Mouse (Mus musculus): Measurements from ENCODE around the gene Acpp.
A peak's percentile ranks its signal among the peaks of the same experiment; 100 is the strongest.
"Not testable (repeated sequence)": the region's sequence is repeated elsewhere in the genome, so short reads cannot be mapped to it uniquely, and the experiment has no call there.

The Acpp gene

GRCm38 (mm10) chr9:104337183-104337931 is at the start of gene Acpp:
TSS of gene Acpp (minus strand) at chr9:104337748.
- DNase-seq: peak; percentile 45

GRCm38 (mm10) chr9:104382571-104383170 is 45.1 kb upstream of the Acpp start:
- DNase-seq: no peak

- no peak for DNase-seq
Measured at GRCm38 (mm10) chr9:104379532-104380162, 42.1 kb upstream of the Acpp start.

- DNase-seq: no peak
Measured at GRCm38 (mm10) chr9:104375573-104375972, 38.0 kb upstream of the Acpp start.

GRCm38 (mm10) chr9:104373253-104373652 is 35.7 kb upstream of the Acpp start:
- peak; percentile 61 for DNase-seq

GRCm38 (mm10) chr9:104366983-104367382 is 29.4 kb upstream of the Acpp start:
- DNase-seq: no peak

GRCm38 (mm10) chr9:104361951-104362350 is 24.4 kb upstream of the Acpp start:
- not testable (repeated sequence) for DNase-seq

GRCm38 (mm10) chr9:104361073-104361891 is 23.7 kb upstream of the Acpp start:
- no peak for DNase-seq

GRCm38 (mm10) chr9:104360389-104360788 is 22.8 kb upstream of the Acpp start:
- DNase-seq: no peak

GRCm38 (mm10) chr9:104355521-104356270 is 18.1 kb upstream of the Acpp start:
- DNase-seq: no peak

- DNase-seq: no peak
Measured at GRCm38 (mm10) chr9:104344136-104344535, 6.6 kb upstream of the Acpp start.

- DNase-seq: no peak
Measured at GRCm38 (mm10) chr9:104339483-104339882, 1.9 kb upstream of the Acpp start.

- DNase-seq: peak; percentile 16
Measured at GRCm38 (mm10) chr9:104338489-104339427, 1.2 kb upstream of the Acpp start.

GRCm38 (mm10) chr9:104331301-104331700 is 6.2 kb downstream of the Acpp start:
- DNase-seq: peak; percentile 35

- DNase-seq: no peak
Measured at GRCm38 (mm10) chr9:104328655-104329054, 8.9 kb downstream of the Acpp start.

GRCm38 (mm10) chr9:104321519-104321918 is 16.0 kb downstream of the Acpp start:
- DNase-seq: no peak

GRCm38 (mm10) chr9:104316351-104316750 is 21.2 kb downstream of the Acpp start:
- no peak for DNase-seq

GRCm38 (mm10) chr9:104315499-104315898 is 22.0 kb downstream of the Acpp start:
- DNase-seq: peak; percentile 21

- peak; percentile 65 for DNase-seq
Measured at GRCm38 (mm10) chr9:104306734-104307133, 30.8 kb downstream of the Acpp start.

- DNase-seq: no peak
Measured at GRCm38 (mm10) chr9:104305333-104306111, 32.0 kb downstream of the Acpp start.
